In the genomic region with DNA sequence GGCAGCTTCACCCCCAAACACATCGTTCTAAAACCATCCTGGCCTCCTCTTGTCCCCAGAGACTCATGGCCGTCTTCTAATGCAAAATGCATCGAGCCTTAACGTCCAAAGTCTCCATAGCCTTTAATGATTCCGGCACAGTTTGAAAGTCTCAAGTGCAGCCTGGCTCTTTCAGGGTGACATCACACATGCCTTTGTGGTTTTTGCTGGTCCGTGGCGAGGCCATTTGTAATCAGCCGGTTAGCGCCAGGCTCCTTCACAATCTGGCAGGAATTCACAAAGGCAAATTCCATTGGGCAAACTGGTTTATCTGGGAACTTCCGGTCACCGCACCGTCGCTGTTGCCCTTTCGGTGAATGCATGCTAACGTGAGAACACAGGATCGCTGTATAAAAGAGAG, we compare ENCODE assay signal across 20 mouse cellular contexts.
A peak's percentile ranks its signal among the peaks of the same experiment; 100 is the strongest.
DNase-seq lines count a peak whose midpoint lies in the region; ATAC-seq and TF ChIP-seq lines count a peak whose summit lies in the region.
"Had no signal": no experiment of that assay in that cellular context is flagged by ENCODE, and none has a peak within 500 bp of the region (broad histone marks: within the 10 kb centered on the region; RNA-seq: fewer than 3 reads in every experiment).

No protein-coding gene starts in this region.

- H3K9ac ChIP-seq in heart, postnatal 0 days (replicated peaks; ENCODE audit: low read depth, low read length) = no peak overlapping the region
- H3K9ac ChIP-seq: embryonic facial prominence, embryonic 15.5 days; hindbrain, embryonic 12.5 days; midbrain, embryonic 13.5 days had no signal

- no peak for TF ChIP-seq EP300 in heart, postnatal 0 days (IDR thresholded peaks at IDR 0.05; ENCODE audit: low read depth)

- no peak for TF ChIP-seq CTCF in heart, postnatal 0 days (IDR thresholded peaks at IDR 0.05; ENCODE audit: low read depth)

- no peak for DNase-seq in heart, postnatal 0 days (ENCODE audit: low spot score)
- DNase-seq in heart, adult 9 months (ENCODE audit: low spot score in 2 of 2) = no peak
- peak; percentile 71 for DNase-seq in 3134 (ENCODE audit: extremely low read depth, insufficient read length, low spot score)
- DNase-seq in Muller cell, postnatal 12 days (ENCODE audit: inconsistent ontology term) = peak; percentile 87
- peak; percentile 44 for DNase-seq in kidney, postnatal 14 days
- DNase-seq in left cerebral cortex, postnatal 14 days (ENCODE audit: low spot score in 2 of 2) = no peak
- no peak for DNase-seq in urinary bladder, postnatal 25 days (ENCODE audit: low spot score)
- DNase-seq: adrenal gland, postnatal 14 days; B cell, adult 2 months; cerebellum, adult 9-10 months; left cerebral cortex, postnatal 4 days; retina, postnatal 1 day; right cerebral cortex, postnatal 25 days had no signal

- H3K4me1 ChIP-seq in heart, postnatal 0 days (ENCODE audit: control insufficient read depth, insufficient read depth) = no peaks in the 10 kb centered on the region
- H3K4me1 ChIP-seq: midbrain, embryonic 13.5 days had no signal

- WGBS in heart, postnatal 0 days = 41% methylated on average over 16 of the region's 16 CpGs

- intact Hi-C loops in left cerebral cortex, postnatal 14 days (cut with DNase I) = no loop called here

- H3K27ac ChIP-seq in heart, postnatal 0 days (ENCODE audit: low read depth) = no peak overlapping the region
- H3K27ac ChIP-seq: embryonic facial prominence, embryonic 15.5 days; gastrocnemius, adult 2 months; heart, embryonic 10.5 days; hindbrain, embryonic 12.5 days; midbrain, embryonic 13.5 days had no signal

- no peak overlapping the region for H3K4me3 ChIP-seq in heart, postnatal 0 days (ENCODE audit: low read depth, low read length)
- H3K4me3 ChIP-seq: embryonic facial prominence, embryonic 15.5 days; gastrocnemius, adult 2 months; heart, embryonic 10.5 days; hindbrain, embryonic 12.5 days; midbrain, embryonic 13.5 days had no signal

- H3K9me3 ChIP-seq in heart, postnatal 0 days (replicated peaks; ENCODE audit: control insufficient read depth, low read length) = no peaks in the 10 kb centered on the region
- H3K9me3 ChIP-seq: embryonic facial prominence, embryonic 15.5 days; heart, embryonic 10.5 days; hindbrain, embryonic 12.5 days; midbrain, embryonic 13.5 days had no signal

- H3K4me2 ChIP-seq in heart, postnatal 0 days (ENCODE audit: low read depth, low read length) = 0 out of 2 replicates have a peak overlapping the region, but pooled peaks have one; percentile 6
- H3K4me2 ChIP-seq: embryonic facial prominence, embryonic 15.5 days; hindbrain, embryonic 12.5 days; midbrain, embryonic 13.5 days had no signal

- no peaks in the 10 kb centered on the region for H3K36me3 ChIP-seq in heart, postnatal 0 days (replicated peaks; ENCODE audit: control insufficient read depth, insufficient read depth, low read length)
- H3K36me3 ChIP-seq: embryonic facial prominence, embryonic 15.5 days; heart, embryonic 10.5 days; hindbrain, embryonic 12.5 days; midbrain, embryonic 13.5 days had no signal

- no peak for ATAC-seq in heart, postnatal 0 days (ENCODE audit: insufficient read depth, low read depth)
- ATAC-seq: forebrain, embryonic 14.5 days; lung, postnatal 0 days; midbrain, embryonic 13.5 days had no signal

- no peaks in the 10 kb centered on the region for H3K27me3 ChIP-seq in heart, postnatal 0 days (ENCODE audit: control insufficient read depth, insufficient read depth, low read length)
- H3K27me3 ChIP-seq: embryonic facial prominence, embryonic 15.5 days; midbrain, embryonic 13.5 days had no signal

Comparison
In these comparisons a context has a peak if more than half of its experiments do, and no peak if none do; other contexts are left out.
1. DNase-seq: peak in 3134 (single experiment), Muller cell, postnatal 12 days (single experiment) and kidney, postnatal 14 days (single experiment); none in heart, postnatal 0 days (single experiment), heart, adult 9 months (0 of 2), left cerebral cortex, postnatal 14 days (0 of 2) and urinary bladder, postnatal 25 days (single experiment).